Mouse (Mus musculus) liver, adult 2 months (tissue): ENCODE results near the gene Mvd. TPM values are rescaled to one million over a fixed set of nuclear protein-coding genes. Genes with fewer than 3 reads are reported as not detected.

Experiments used
- DNase-seq: peaks from one replicate; pipeline ENCODE4 v3.0.0-alpha.2; 2011; ENCODE audit warnings: low read depth, low spot score; ENCODE audit errors: extremely low read depth
- H3K27ac ChIP-seq: fragments of 200-500 bp; replicated peaks from 2 replicates; pipeline ENCODE4 v1.5.1; 2012; ENCODE audit warnings: low read depth, mild to moderate bottlenecking, control low read depth, inconsistent platforms, low read length; ENCODE audit not compliant: insufficient read depth
- H3K27me3 ChIP-seq: fragments of 200-500 bp; 2 replicates; pipeline ENCODE4 v1.6.1; 2012; ENCODE audit warnings: mild to moderate bottlenecking, moderate library complexity, low read length, inconsistent platforms; ENCODE audit not compliant: control insufficient read depth, insufficient read depth
- H3K36me3 ChIP-seq: fragments of 200-500 bp; 2 replicates; pipeline ENCODE4 v1.6.1; 2012; ENCODE audit warnings: low read length, inconsistent platforms; ENCODE audit not compliant: control insufficient read depth, insufficient read depth
- H3K4me1 ChIP-seq: fragments of 200-500 bp; 2 replicates; pipeline ENCODE4 v1.6.1; 2011; ENCODE audit warnings: low read length; ENCODE audit not compliant: control insufficient read depth, insufficient read depth
- H3K4me3 ChIP-seq: fragments of 200-500 bp; 2 replicates; pipeline ENCODE4 v1.5.1; 2011; ENCODE audit warnings: low read depth, mild to moderate bottlenecking, control low read depth, low read length, moderate library complexity; ENCODE audit not compliant: insufficient read depth
- H3K79me2 ChIP-seq: fragments of 200-500 bp; 2 replicates; pipeline ENCODE4 v1.6.1; 2012; ENCODE audit warnings: inconsistent platforms, mild to moderate bottlenecking, low read length, moderate library complexity; ENCODE audit not compliant: control insufficient read depth, insufficient read depth
- H3K9ac ChIP-seq: fragments of 200-500 bp; 2 replicates; pipeline ENCODE4 v1.6.1; 2012; ENCODE audit warnings: low read depth, mild to moderate bottlenecking, control low read depth, inconsistent platforms, low read length
- CTCF ChIP-seq: fragments of 200-500 bp; IDR thresholded peaks from 2 replicates; pipeline ENCODE4 v1.5.1; 2011; ENCODE audit warnings: low read depth, low read length, control low read depth
- POLR2A ChIP-seq: fragments of 200-500 bp; IDR thresholded peaks from 2 replicates; pipeline ENCODE4 v1.6.1; 2011; ENCODE audit warnings: low read length, control low read depth; ENCODE audit not compliant: insufficient read depth; ENCODE audit errors: extremely low read depth
- WGBS: fragments of 180-500 bp; shearing (Covaris S2); methylation state at CpG from one replicate; pipeline ENCODE4 v1.1.7; 2018; 5-methylcytosine and 5-hydroxymethylcytosine counted together
- polyA plus RNA-seq: library from polyadenylated mRNA; depleted of rRNA; stranded (reverse); fragments of >200 nt; gene quantifications from 2 replicates; pipeline ENCODE4 v1.2.3, GENCODE M21; 2012
- total RNA-seq: library from RNA; depleted of rRNA; stranded (reverse); fragments of >200 nt; gene quantifications from 2 replicates; pipeline ENCODE4 v1.2.3, GENCODE M21; 2014

The Mvd gene
- total and polyA plus RNA-seq, 2 experiments, result 20.9 to 68.7 TPM

- Histone ChIP-seq H3K4me1 (peaks cover 17% of the 10 kb centered on the region), H3K27me3 (no peaks in the 10 kb centered on the region), H3K27ac (peak within 1 kb of the TSS; percentile 36), H3K4me3 (peak within 1 kb of the TSS; percentile 27; the same call in 1 of the 2 replicates), H3K79me2 (no peaks in the 10 kb centered on the region), H3K9ac (peak within 1 kb of the TSS; percentile 19; the same call in 1 of the 2 replicates), H3K36me3 (no peaks in the 10 kb centered on the region)
- TF ChIP-seq POLR2A, result 0 out of 2 replicates have a peak, but pooled peaks have one; percentile 18
- no peak for TF ChIP-seq CTCF
- peak; percentile 68 for DNase-seq
- WGBS, result 3% methylated on average over 56 of the region's 56 CpGs
Measured at GRCm38 (mm10) chr8:122460524-122461472, 17.6 kb upstream of the Mvd start, which contains the start of gene Snai3. Gene Snai3 (minus strand): TSS chr8:122460733.

GRCm38 (mm10) chr8:122459990-122460389 is 16.8 kb upstream of the Mvd start:
- Histone ChIP-seq H3K4me3 (peak overlapping the region; percentile 27; the same call in 1 of the 2 replicates), H3K36me3 (no peaks in the 10 kb centered on the region), H3K9ac (no peak overlapping the region; the same call in 1 of the 2 replicates), H3K4me1 (peaks cover 15% of the 10 kb centered on the region), H3K27me3 (no peaks in the 10 kb centered on the region), H3K79me2 (no peaks in the 10 kb centered on the region), H3K27ac (no peak overlapping the region)
- WGBS, result 47% methylated on average over 7 of the region's 7 CpGs
- TF ChIP-seq POLR2A (no peak), CTCF (no peak)
- DNase-seq, result no peak

- no peaks in the 10 kb centered on the region for H3K27me3 ChIP-seq
- no peak for DNase-seq
Measured at GRCm38 (mm10) chr8:122459218-122459900, 16.1 kb upstream of the Mvd start.

GRCm38 (mm10) chr8:122457171-122457570 is 13.9 kb upstream of the Mvd start:
- Histone ChIP-seq H3K27ac (no peak overlapping the region), H3K36me3 (no peaks in the 10 kb centered on the region), H3K79me2 (no peaks in the 10 kb centered on the region), H3K9ac (no peak overlapping the region), H3K4me1 (peaks cover 9% of the 10 kb centered on the region), H3K27me3 (no peaks in the 10 kb centered on the region), H3K4me3 (no peak overlapping the region)
- DNase-seq, result no peak
- WGBS, result 89% methylated on average over 11 of the region's 11 CpGs
- TF ChIP-seq CTCF, result no peak
- no peak for TF ChIP-seq POLR2A

More at GRCm38 (mm10) chr8:122459218-122459900, 16.1 kb upstream of the Mvd start:
- WGBS, result 85% methylated on average over 6 of the region's 6 CpGs
- H3K4me1 ChIP-seq, result peaks cover 15% of the 10 kb centered on the region
- H3K36me3 ChIP-seq, result no peaks in the 10 kb centered on the region
- H3K9ac ChIP-seq, result no peak overlapping the region
- no peaks in the 10 kb centered on the region for H3K79me2 ChIP-seq
- TF ChIP-seq POLR2A (no peak), CTCF (peak; percentile 36; the same call in 1 of the 2 replicates)
- H3K27ac ChIP-seq, result no peak overlapping the region
- no peak overlapping the region for H3K4me3 ChIP-seq

GRCm38 (mm10) chr8:122454409-122454808 is 11.2 kb upstream of the Mvd start:
- H3K4me1 ChIP-seq, result no peaks in the 10 kb centered on the region
- 76% methylated on average over 6 of the region's 6 CpGs for WGBS
- H3K27me3 ChIP-seq, result no peaks in the 10 kb centered on the region
- TF ChIP-seq CTCF (no peak), POLR2A (no peak)
- no peak overlapping the region for H3K9ac ChIP-seq
- no peaks in the 10 kb centered on the region for H3K79me2 ChIP-seq
- no peaks in the 10 kb centered on the region for H3K36me3 ChIP-seq
- no peak overlapping the region for H3K27ac ChIP-seq
- no peak overlapping the region for H3K4me3 ChIP-seq
- DNase-seq, result no peak
